Mouse (Mus musculus) megakaryocyte progenitor cell, adult 5-6 weeks (primary cell): ENCODE data around the gene Olfr1346. TPM values are rescaled to one million over a fixed set of nuclear protein-coding genes. Genes with fewer than 3 reads are reported as not detected.
"Not testable (repeated sequence)": the region's sequence is repeated elsewhere in the genome, so short reads cannot be mapped to it uniquely, and the experiment has no call there.

Experiments
- ATAC-seq: replicated peaks from 2 replicates; pipeline ENCODE4 v1.8.0; 2016; ENCODE audit warnings: mild to moderate bottlenecking, moderate TSS enrichment, inconsistent platforms; ENCODE audit not compliant: poor library complexity
- total RNA-seq, 2 experiments: library from RNA; stranded (forward) in 1 of 2; stranded (reverse) in 1 of 2; fragments of 157-497, 149-512 nt in 1 of 2; fragments of 200-1000 nt in 1 of 2; gene quantifications; 2 replicates each; pipeline versions ENCODE4 v1.2.3 to v1.2.4; 2015 to 2017

Olfr1346 gene
- total RNA-seq (2015) = not detected in 2 replicates
- total RNA-seq (2017) = 0.14 TPM in 1 of 2 replicates, not detected in the other

- ATAC-seq = no peak
Measured at GRCm38 (mm10) chr7:6466951-6467350, at the start of gene Olfr1346. TSS of gene Olfr1346 (plus strand) at chr7:6467101.

- no peak for ATAC-seq
Measured at GRCm38 (mm10) chr7:6419894-6420293, 47.0 kb upstream of the Olfr1346 start.

DNA sequence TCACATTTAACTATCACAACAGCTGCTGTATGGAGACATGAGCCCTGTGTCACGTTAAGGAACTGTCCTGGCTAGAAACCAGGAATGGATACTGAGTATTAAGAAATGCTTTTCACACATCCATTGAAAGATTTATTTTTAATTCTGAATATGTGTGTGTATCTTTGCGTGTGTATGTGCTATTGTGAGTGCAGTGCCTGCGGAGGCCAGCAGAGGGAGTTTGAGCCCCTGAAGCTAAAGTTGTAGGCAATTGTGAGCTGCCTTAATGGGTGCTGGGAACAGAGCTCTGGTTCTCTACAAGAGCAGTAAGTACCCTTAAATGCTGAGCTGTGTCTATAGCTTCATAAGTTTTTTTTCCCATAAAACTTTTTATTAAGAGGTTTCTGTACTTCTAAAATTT, 37.5 kb upstream of the Olfr1346 start:
- no peak for ATAC-seq

GRCm38 (mm10) chr7:6430342-6430741, 36.6 kb upstream of the Olfr1346 start:
- peak; percentile 94 for ATAC-seq

- ATAC-seq = no peak
Measured at GRCm38 (mm10) chr7:6438388-6438787, 28.5 kb upstream of the Olfr1346 start, which contains the start of gene Olfr1344. TSS of gene Olfr1344 (plus strand) at chr7:6438688.

DNA sequence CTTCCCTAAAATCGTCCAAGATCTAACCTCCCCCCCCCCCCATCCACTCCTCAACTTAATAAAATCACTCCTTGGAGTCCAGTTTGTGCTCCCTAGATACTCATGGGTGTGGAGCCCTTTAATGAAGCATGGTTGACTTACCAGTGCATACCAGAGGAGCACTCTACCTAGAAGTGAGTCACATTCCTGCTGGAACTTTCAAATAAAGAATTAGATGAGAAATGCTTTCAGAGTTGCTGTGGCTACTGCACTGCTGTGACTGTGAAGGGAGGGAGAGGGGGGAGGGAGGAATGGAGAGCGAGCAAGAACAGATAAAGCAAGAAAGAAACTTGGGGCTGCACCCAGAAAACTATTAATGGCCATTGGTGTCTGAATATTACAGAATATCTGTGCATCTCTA, 25.7 kb upstream of the Olfr1346 start:
- ATAC-seq = no peak

- no peak for ATAC-seq
Measured at GRCm38 (mm10) chr7:6447771-6448170, 19.1 kb upstream of the Olfr1346 start.

- no peak for ATAC-seq
Measured at GRCm38 (mm10) chr7:6455868-6456267, 11.0 kb upstream of the Olfr1346 start, which contains the start of gene Olfr1336. TSS of gene Olfr1336 (plus strand) at chr7:6456168.

GRCm38 (mm10) chr7:6456399-6456798, 10.5 kb upstream of the Olfr1346 start:
- ATAC-seq = no peak

GRCm38 (mm10) chr7:6477633-6478032, 10.7 kb downstream of the Olfr1346 start:
- not testable (repeated sequence) for ATAC-seq

DNA sequence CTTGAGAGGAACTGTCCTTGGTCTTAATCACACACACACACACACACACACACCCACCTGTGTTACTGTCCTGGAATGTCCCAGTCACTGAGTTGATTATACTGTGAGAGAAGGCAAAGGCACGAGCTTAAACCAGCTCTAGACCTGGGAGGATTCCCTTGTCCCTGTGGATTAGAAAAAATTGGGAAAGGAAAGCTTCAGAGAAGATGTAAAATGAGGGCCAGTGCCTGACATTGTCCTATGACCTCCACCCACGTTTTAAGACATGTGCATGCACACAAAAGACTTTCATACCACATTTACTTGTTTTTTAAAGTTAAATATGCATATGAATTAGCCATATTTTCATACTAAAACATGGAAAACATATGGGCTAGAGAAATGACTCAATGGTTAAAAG, 19.9 kb downstream of the Olfr1346 start, which contains the start of gene Olfr5:
TSS of gene Olfr5 (minus strand) at position 101 of the 400 bp plus-strand sequence.
- no peak for ATAC-seq

DNA sequence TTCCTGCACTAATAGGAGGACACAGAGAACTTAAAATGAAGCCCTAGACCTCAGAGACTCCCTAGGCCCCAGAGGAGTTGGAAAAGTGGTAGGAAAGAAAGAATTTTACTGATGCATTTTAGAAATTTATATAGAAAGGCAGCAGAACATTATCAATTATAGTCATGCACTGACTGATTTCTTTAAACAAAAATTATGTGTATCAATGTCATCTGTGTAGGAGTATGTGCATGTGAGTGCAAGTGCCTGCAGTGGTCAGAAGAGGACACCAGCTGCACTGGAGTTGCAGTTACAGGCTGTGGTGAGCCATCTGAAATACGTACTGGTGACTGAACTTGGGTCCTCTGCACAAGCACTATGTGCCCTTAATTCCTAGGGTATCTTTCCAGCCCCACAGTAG, 32.8 kb downstream of the Olfr1346 start, which contains the start of gene Olfr1347:
TSS of gene Olfr1347 (minus strand) at position 101 of the 400 bp plus-strand sequence.
- ATAC-seq = no peak

DNA sequence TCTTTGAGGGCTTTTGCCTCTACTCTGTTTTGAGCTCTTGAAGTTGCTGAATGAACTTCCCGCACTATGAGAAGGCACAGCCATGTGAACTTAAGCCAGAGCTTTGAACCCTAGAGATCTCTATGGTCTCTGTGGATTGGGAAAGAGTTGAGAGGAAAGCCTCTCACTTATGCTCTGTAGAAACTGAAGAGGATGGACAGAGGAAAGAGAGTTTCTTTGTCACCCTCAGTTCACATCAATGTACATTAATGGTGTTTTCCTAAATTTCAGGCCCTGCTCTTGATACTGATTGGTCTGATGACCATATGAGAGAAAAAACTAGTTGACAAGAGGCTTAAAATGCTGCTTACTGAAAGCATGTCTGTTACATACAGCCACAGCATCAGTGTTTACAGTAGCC, 41.7 kb downstream of the Olfr1346 start, which contains the start of gene Olfr1348:
TSS of gene Olfr1348 (minus strand) at position 101 of the 400 bp plus-strand sequence.
- no peak for ATAC-seq

GRCm38 (mm10) chr7:6521666-6522065, 54.8 kb downstream of the Olfr1346 start:
- no peak for ATAC-seq

- no peak for ATAC-seq
Measured at GRCm38 (mm10) chr7:6522850-6523249, 55.9 kb downstream of the Olfr1346 start, which contains the start of gene Olfr1349. TSS of gene Olfr1349 (minus strand) at chr7:6522950.

DNA sequence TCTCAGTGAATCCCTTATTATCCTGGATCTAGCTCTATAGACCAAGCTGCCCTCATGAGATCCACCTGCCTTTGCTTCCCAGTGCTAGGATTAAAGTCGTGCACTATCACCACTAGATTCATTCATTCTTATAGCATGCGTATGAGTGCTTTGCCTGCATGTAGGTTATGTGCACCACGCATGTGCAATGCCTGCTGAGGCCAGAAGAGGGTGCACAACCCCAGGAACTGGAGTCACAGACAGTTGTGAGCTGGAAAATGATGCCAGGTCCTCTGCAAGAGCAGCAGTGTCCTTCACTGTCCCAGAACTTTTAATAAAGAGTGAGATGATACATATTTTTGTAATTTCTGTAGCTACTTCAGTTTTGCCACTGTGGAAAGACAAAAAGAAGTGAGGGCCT, 58.1 kb downstream of the Olfr1346 start:
- no peak for ATAC-seq

GRCm38 (mm10) chr7:6526141-6526540, 59.2 kb downstream of the Olfr1346 start:
- no peak for ATAC-seq

Other genes with a start within 250 kb of the Olfr1346 start
- gene Zscan5b, start 244.8 kb upstream of the Olfr1346 start, total RNA-seq (2015) = not detected in 2 replicates
- gene Zscan5b, start 244.8 kb upstream of the Olfr1346 start, total RNA-seq (2017) = not detected in 2 replicates
- not detected in 2 replicates for gene Epp13, start 214.4 kb upstream of the Olfr1346 start, total RNA-seq (2015)
- gene Epp13, start 214.4 kb upstream of the Olfr1346 start, total RNA-seq (2017) = not detected in 2 replicates
- 1.3 and 3.3 TPM in 2 replicates for gene Zfp667, start 180.5 kb upstream of the Olfr1346 start, total RNA-seq (2015)
- gene Zfp667, start 180.5 kb upstream of the Olfr1346 start, total RNA-seq (2017) = 2.8 and 3.4 TPM in 2 replicates
- gene Zfp583, start 135.8 kb upstream of the Olfr1346 start, total RNA-seq (2015) = 4.0 TPM in 2 replicates
- 2.2 and 3.3 TPM in 2 replicates for gene Zfp583, start 135.8 kb upstream of the Olfr1346 start, total RNA-seq (2017)
- 0.20 TPM in 2 replicates for gene Gm3854, start 123.3 kb upstream of the Olfr1346 start, total RNA-seq (2015)
- gene Gm3854, start 123.3 kb upstream of the Olfr1346 start, total RNA-seq (2017) = 0.57 and 0.79 TPM in 2 replicates
- gene Zfp78, start 103.8 kb upstream of the Olfr1346 start, total RNA-seq (2015) = 2.8 and 4.8 TPM in 2 replicates
- 3.1 and 3.5 TPM in 2 replicates for gene Zfp78, start 103.8 kb upstream of the Olfr1346 start, total RNA-seq (2017)
- 1.4 and 2.4 TPM in 2 replicates for gene Zfp28, start 83.8 kb upstream of the Olfr1346 start, total RNA-seq (2015)
- gene Zfp28, start 83.8 kb upstream of the Olfr1346 start, total RNA-seq (2017) = 1.5 and 2.2 TPM in 2 replicates
- gene Smim17, start 68.4 kb upstream of the Olfr1346 start, total RNA-seq (2015) = not detected in 2 replicates
- not detected in 2 replicates for gene Smim17, start 68.4 kb upstream of the Olfr1346 start, total RNA-seq (2017)
- not detected in 2 replicates for gene Gm20715, start 56.8 kb upstream of the Olfr1346 start, total RNA-seq (2015)
- not detected in 2 replicates for gene Gm20715, start 56.8 kb upstream of the Olfr1346 start, total RNA-seq (2017)
- 0.29 TPM in 1 of 2 replicates, not detected in the other for gene Olfr1344, start 28.4 kb upstream of the Olfr1346 start, total RNA-seq (2015)
- gene Olfr1344, start 28.4 kb upstream of the Olfr1346 start, total RNA-seq (2017) = not detected in 2 replicates
- gene Olfr1336, start 10.9 kb upstream of the Olfr1346 start, total RNA-seq (2015) = not detected in 2 replicates
- not detected in 2 replicates for gene Olfr1336, start 10.9 kb upstream of the Olfr1346 start, total RNA-seq (2017)
- gene Olfr5, start 19.8 kb downstream of the Olfr1346 start, total RNA-seq (2015) = not detected in 2 replicates
- gene Olfr5, start 19.8 kb downstream of the Olfr1346 start, total RNA-seq (2017) = not detected in 2 replicates
- not detected in 2 replicates for gene Olfr1347, start 32.7 kb downstream of the Olfr1346 start, total RNA-seq (2015)
- not detected in 2 replicates for gene Olfr1347, start 32.7 kb downstream of the Olfr1346 start, total RNA-seq (2017)
- gene Olfr1348, start 41.6 kb downstream of the Olfr1346 start, total RNA-seq (2015) = not detected in 2 replicates
- gene Olfr1348, start 41.6 kb downstream of the Olfr1346 start, total RNA-seq (2017) = not detected in 2 replicates
- not detected in 2 replicates for gene Olfr1349, start 55.8 kb downstream of the Olfr1346 start, total RNA-seq (2015)
- not detected in 2 replicates for gene Olfr1349, start 55.8 kb downstream of the Olfr1346 start, total RNA-seq (2017)
- gene Olfr1350, start 97.7 kb downstream of the Olfr1346 start, total RNA-seq (2015) = not detected in 2 replicates
- gene Olfr1350, start 97.7 kb downstream of the Olfr1346 start, total RNA-seq (2017) = not detected in 2 replicates
- not detected in 2 replicates for gene Zim1, start 229.3 kb downstream of the Olfr1346 start, total RNA-seq (2015)
- gene Zim1, start 229.3 kb downstream of the Olfr1346 start, total RNA-seq (2017) = not detected in 2 replicates